8 mouse cellular contexts compared by ENCODE assay signal in genomic region chr1:154120693-154121092, GRCm38 (mm10).
A peak's percentile ranks its signal among the peaks of the same experiment; 100 is the strongest.
DNase-seq lines count a peak whose midpoint lies in the region; ATAC-seq and TF ChIP-seq lines count a peak whose summit lies in the region.

No protein-coding gene starts in this region.

- no peak for ATAC-seq in hindbrain, embryonic 14.5 days (ENCODE audit: low FRiP score)
- ATAC-seq in hindbrain, embryonic 12.5 days (ENCODE audit: low FRiP score) = no peak
- peak; percentile 41 for ATAC-seq in Patski
- peak; percentile 78; the same call in 1 of the 2 replicates for ATAC-seq in lung, embryonic 15.5 days (ENCODE audit: borderline replicate concordance, extremely low read depth, low FRiP score, low TSS enrichment)
- ATAC-seq in inflammation-experienced regulatory T-cells, adult 6 months = no peak

- DNase-seq in hindbrain, embryonic 14.5 days (ENCODE audit: low spot score) = peak; percentile 68
- DNase-seq in Patski (ENCODE audit: low read depth, low spot score) = peak; percentile 68
- DNase-seq in cerebellum, adult 9-10 months = peak; percentile 50
- DNase-seq in heart, adult 9 months (ENCODE audit: low spot score in 2 of 2) = peak; percentile 74 to 82
- no peak for DNase-seq in thymus, postnatal 14 days

- H3K36me3 ChIP-seq in hindbrain, embryonic 14.5 days (replicated peaks; ENCODE audit: control insufficient read depth, insufficient read depth) = no peaks in the 10 kb centered on the region
- no peaks in the 10 kb centered on the region for H3K36me3 ChIP-seq in hindbrain, embryonic 12.5 days
- H3K36me3 ChIP-seq in lung, embryonic 15.5 days = no peaks in the 10 kb centered on the region

- 0 out of 2 replicates have a peak, but pooled peaks cover 3% of the 10 kb centered on the region for H3K27me3 ChIP-seq in hindbrain, embryonic 14.5 days (ENCODE audit: control insufficient read depth, insufficient read depth, low read length)
- H3K27me3 ChIP-seq in hindbrain, embryonic 12.5 days = no peaks in the 10 kb centered on the region
- no peaks in the 10 kb centered on the region for H3K27me3 ChIP-seq in Patski
- no peaks in the 10 kb centered on the region for H3K27me3 ChIP-seq in lung, embryonic 15.5 days

- H3K4me1 ChIP-seq in hindbrain, embryonic 14.5 days (replicated peaks; ENCODE audit: control insufficient read depth, insufficient read depth, low read length) = 0 out of 2 replicates have a peak, but pooled peaks cover 4% of the 10 kb centered on the region
- peaks cover 7% of the 10 kb centered on the region; the same call in 1 of the 2 replicates for H3K4me1 ChIP-seq in hindbrain, embryonic 12.5 days
- H3K4me1 ChIP-seq in lung, embryonic 15.5 days = peaks cover 21% of the 10 kb centered on the region

- TF ChIP-seq CTCF in Patski (IDR thresholded peaks at IDR 0.05) = no peak

- in situ Hi-C loops in Patski (cut with MboI; ENCODE audit: low pct_unique_long_range_greater_than_20kb) = no loop called here

- no peak overlapping the region for H3K4me3 ChIP-seq in hindbrain, embryonic 14.5 days (replicated peaks; ENCODE audit: low read length)
- no peak overlapping the region for H3K4me3 ChIP-seq in hindbrain, embryonic 12.5 days
- H3K4me3 ChIP-seq in lung, embryonic 15.5 days = no peak overlapping the region

- no peak overlapping the region for H3K9ac ChIP-seq in hindbrain, embryonic 14.5 days
- H3K9ac ChIP-seq in hindbrain, embryonic 12.5 days = no peak overlapping the region
- no peak overlapping the region for H3K9ac ChIP-seq in lung, embryonic 15.5 days

- POLR2A ChIA-PET in Patski (lab: Charles Lee) = interaction anchor here (0.6 kb wide), 1 partner anchor 29 kb away, joined by 3 read pairs; no protein-coding TSS in a partner anchor

- WGBS in hindbrain, embryonic 14.5 days = 43% methylated on average over 1 of the region's 1 CpGs
- WGBS in hindbrain, embryonic 12.5 days = 42% methylated on average over 1 of the region's 1 CpGs
- WGBS in lung, embryonic 15.5 days = 15% methylated on average over 1 of the region's 1 CpGs

- H3K9me3 ChIP-seq in hindbrain, embryonic 14.5 days (ENCODE audit: control insufficient read depth, low read length) = no peaks in the 10 kb centered on the region
- H3K9me3 ChIP-seq in hindbrain, embryonic 12.5 days (replicated peaks) = no peaks in the 10 kb centered on the region
- no peaks in the 10 kb centered on the region for H3K9me3 ChIP-seq in lung, embryonic 15.5 days

- no peak overlapping the region for H3K27ac ChIP-seq in hindbrain, embryonic 14.5 days
- no peak overlapping the region for H3K27ac ChIP-seq in hindbrain, embryonic 12.5 days
- H3K27ac ChIP-seq in lung, embryonic 15.5 days = no peak overlapping the region

- CTCF ChIA-PET in Patski (lab: Charles Lee) = interaction anchor here (1.3 kb wide), 1 partner anchor 19 kb away, joined by 3 read pairs; no protein-coding TSS in a partner anchor

- H3K4me2 ChIP-seq in hindbrain, embryonic 14.5 days (replicated peaks) = no peak overlapping the region
- H3K4me2 ChIP-seq in hindbrain, embryonic 12.5 days (replicated peaks) = no peak overlapping the region
- H3K4me2 ChIP-seq in lung, embryonic 15.5 days = no peak overlapping the region

Comparison
In these comparisons a context has a peak if more than half of its experiments do, and no peak if none do; other contexts are left out.
1. ATAC-seq: peak in Patski (single experiment) and lung, embryonic 15.5 days (single experiment); none in hindbrain, embryonic 14.5 days (single experiment), hindbrain, embryonic 12.5 days (single experiment) and inflammation-experienced regulatory T-cells, adult 6 months (single experiment).